15 mouse cellular contexts compared by ENCODE assay signal in genomic region chr7:25293191-25293739, GRCm38 (mm10). TPM values are rescaled to one million over a fixed set of nuclear protein-coding genes. Genes with fewer than 3 reads are reported as not detected.
DNase-seq lines count a peak whose midpoint lies in the region; ATAC-seq and TF ChIP-seq lines count a peak whose summit lies in the region.
"Had no signal": no experiment of that assay in that cellular context is flagged by ENCODE, and none has a peak within 500 bp of the region (broad histone marks: within the 10 kb centered on the region; RNA-seq: fewer than 3 reads in every experiment).

No protein-coding gene starts in this region.

- no peak for TF ChIP-seq POLR2A in thymus, adult 2 months (IDR thresholded peaks at IDR 0.05; ENCODE audit: control insufficient read depth, extremely low read depth, insufficient read depth, low read length, poor library complexity)

- H3K4me2 ChIP-seq in heart, embryonic 13.5 days: no peak overlapping the region
- H3K4me2 ChIP-seq in neural tube, embryonic 13.5 days: no peak overlapping the region
- H3K4me2 ChIP-seq: liver, embryonic 15.5 days; stomach, embryonic 15.5 days had no signal

- H3K36me3 ChIP-seq in heart, embryonic 13.5 days: peaks cover 80% of the 10 kb centered on the region
- peaks cover 44% of the 10 kb centered on the region for H3K36me3 ChIP-seq in thymus, adult 2 months (ENCODE audit: control insufficient read depth, insufficient read depth, low read length)
- peaks cover 78% of the 10 kb centered on the region for H3K36me3 ChIP-seq in neural tube, embryonic 13.5 days

- 74% methylated on average over 8 of the region's 10 CpGs for WGBS in heart, embryonic 13.5 days
- WGBS in thymus, adult 2 months: 96% methylated on average over 10 of the region's 10 CpGs
- whole genome bisulfite sequencing in neural tube, embryonic 13.5 days: 84% methylated on average over 10 of the region's 10 CpGs

- H3K9me3 ChIP-seq in heart, embryonic 13.5 days: no peaks in the 10 kb centered on the region
- H3K9me3 ChIP-seq in neural tube, embryonic 13.5 days: no peaks in the 10 kb centered on the region
- H3K9me3 ChIP-seq: liver, embryonic 15.5 days; stomach, embryonic 15.5 days had no signal

- no peaks in the 10 kb centered on the region for H3K27me3 ChIP-seq in heart, embryonic 13.5 days (replicated peaks)
- no peaks in the 10 kb centered on the region for H3K27me3 ChIP-seq in thymus, adult 2 months (ENCODE audit: control insufficient read depth, insufficient read depth, low read length)
- no peaks in the 10 kb centered on the region for H3K27me3 ChIP-seq in neural tube, embryonic 13.5 days
- H3K27me3 ChIP-seq: liver, embryonic 15.5 days; stomach, embryonic 15.5 days had no signal

- no peak for TF ChIP-seq CTCF in thymus, adult 2 months (IDR thresholded peaks at IDR 0.05; ENCODE audit: borderline replicate concordance, control insufficient read depth, extremely low read depth, insufficient read depth, low read length, poor library complexity)

- intact Hi-C loops in heart, postnatal 10 days (cut with DNase I): no loop called here

- peak overlapping the region; percentile 55; the same call in 1 of the 2 replicates for H3K27ac ChIP-seq in heart, embryonic 13.5 days (replicated peaks)
- H3K27ac ChIP-seq in thymus, adult 2 months (ENCODE audit: control insufficient read depth, insufficient read depth, low read length): no peak overlapping the region
- H3K27ac ChIP-seq in neural tube, embryonic 13.5 days (replicated peaks): 0 out of 2 replicates have a peak overlapping the region, but pooled peaks have one; percentile 23
- H3K27ac ChIP-seq: liver, embryonic 15.5 days; stomach, embryonic 15.5 days had no signal

- DNase-seq in adrenal gland, postnatal 25 days: peak; percentile 2
- DNase-seq in adrenal gland, postnatal 36 days: no peak
- no peak for DNase-seq in heart, postnatal 10 days
- DNase-seq in thymus, postnatal 36 days: peak; percentile 1 to 34
- no peak for DNase-seq in thymus, adult 2 months
- DNase-seq: right cerebral cortex, postnatal 25 days had no signal

- ATAC-seq in heart, embryonic 13.5 days (ENCODE audit: extremely low read depth, insufficient number of reproducible peaks, low FRiP score, low TSS enrichment): no peak
- no peak for ATAC-seq in neural tube, embryonic 13.5 days (ENCODE audit: low read depth)
- no peak for ATAC-seq in erythroid progenitor cell, adult 5-6 weeks (replicated peaks; ENCODE audit: low FRiP score, poor library complexity, severe bottlenecking)

- H3K4me1 ChIP-seq in heart, embryonic 13.5 days: peaks cover 52% of the 10 kb centered on the region
- peaks cover 15% of the 10 kb centered on the region for H3K4me1 ChIP-seq in thymus, adult 2 months (replicated peaks; ENCODE audit: control insufficient read depth, insufficient read depth, low read length)
- H3K4me1 ChIP-seq in neural tube, embryonic 13.5 days (replicated peaks): peaks cover 44% of the 10 kb centered on the region

- H3K4me3 ChIP-seq in heart, embryonic 13.5 days: no peak overlapping the region
- H3K4me3 ChIP-seq in thymus, adult 2 months (ENCODE audit: control insufficient read depth, insufficient read depth, low read length): no peak overlapping the region
- no peak overlapping the region for H3K4me3 ChIP-seq in neural tube, embryonic 13.5 days
- H3K4me3 ChIP-seq: liver, embryonic 15.5 days; stomach, embryonic 15.5 days had no signal

- H3K9ac ChIP-seq in heart, embryonic 13.5 days: peak overlapping the region; percentile 48; the same call in 1 of the 2 replicates
- no peak overlapping the region for H3K9ac ChIP-seq in neural tube, embryonic 13.5 days
- H3K9ac ChIP-seq: liver, embryonic 15.5 days; stomach, embryonic 15.5 days had no signal

RNA-seq across cellular contexts. Expression of gene Pafah1b3, which starts 4.5 kb away (rescaled TPM):
- total RNA-seq in adrenal gland, postnatal 25 days (2021): 31.9 and 35.8 TPM in 2 replicates
- total RNA-seq in adrenal gland, postnatal 36 days (2021): 10 to 100 TPM; 32.7 to 34.0 TPM
- 145 and 154 TPM in 2 replicates for polyA plus RNA-seq in heart, embryonic 13.5 days (2015; fragmentation: Nextera tagmentation; extraction: Ambion mirVana)
- 10 to 100 TPM; 12.8 to 16.0 TPM for total RNA-seq in heart, postnatal 10 days (2021)
- 138 and 140 TPM in 2 replicates for polyA plus RNA-seq in thymus, adult 2 months (2012; rRNA removed)
- 525 and 535 TPM in 2 replicates for polyA plus RNA-seq in neural tube, embryonic 13.5 days (2015; fragmentation: Nextera tagmentation; extraction: Ambion mirVana)
- total RNA-seq in erythroid progenitor cell, adult 5-6 weeks (2015; ENCODE audit: low replicate concordance): 20.2 and 26.8 TPM in 2 replicates
- total RNA-seq in erythroid progenitor cell, adult 5-6 weeks (2017; ENCODE audit: low replicate concordance): 8.9 and 17.3 TPM in 2 replicates

RNA-seq across cellular contexts. Expression of gene Prr19, which starts 7.9 kb away (rescaled TPM):
- total RNA-seq in adrenal gland, postnatal 25 days (2021): not detected in 2 replicates
- total RNA-seq in adrenal gland, postnatal 36 days (2021): not detected
- polyA plus RNA-seq in heart, embryonic 13.5 days (2015; fragmentation: Nextera tagmentation; extraction: Ambion mirVana): 0.23 and 0.39 TPM in 2 replicates
- total RNA-seq in heart, postnatal 10 days (2021): not detected
- polyA plus RNA-seq in thymus, adult 2 months (2012; rRNA removed): 0.08 TPM in 1 of 2 replicates, not detected in the other
- 2.1 and 2.9 TPM in 2 replicates for polyA plus RNA-seq in neural tube, embryonic 13.5 days (2015; fragmentation: Nextera tagmentation; extraction: Ambion mirVana)
- not detected in 2 replicates for total RNA-seq in erythroid progenitor cell, adult 5-6 weeks (2015; ENCODE audit: low replicate concordance)
- total RNA-seq in erythroid progenitor cell, adult 5-6 weeks (2017; ENCODE audit: low replicate concordance): not detected in 2 replicates
- total RNA-seq: left cerebral cortex, adult 8-10 months; megakaryocyte progenitor cell, adult 5-6 weeks; neutrophil, adult 5-6 weeks had no signal
- polyA plus RNA-seq: heart, embryonic 14.5 days had no signal

RNA-seq across cellular contexts. Expression of gene Tmem145, which starts 12.6 kb away (rescaled TPM):
- 1.6 and 3.7 TPM in 2 replicates for total RNA-seq in adrenal gland, postnatal 25 days (2021)
- 1 to 10 TPM; 1.5 to 1.6 TPM for total RNA-seq in adrenal gland, postnatal 36 days (2021)
- 0.11 and 0.34 TPM in 2 replicates for polyA plus RNA-seq in heart, embryonic 13.5 days (2015; fragmentation: Nextera tagmentation; extraction: Ambion mirVana)
- total RNA-seq in heart, postnatal 10 days (2021): not detected
- polyA plus RNA-seq in thymus, adult 2 months (2012; rRNA removed): 0.08 and 0.13 TPM in 2 replicates
- 51.7 and 52.2 TPM in 2 replicates for polyA plus RNA-seq in neural tube, embryonic 13.5 days (2015; fragmentation: Nextera tagmentation; extraction: Ambion mirVana)
- not detected in 2 replicates for total RNA-seq in erythroid progenitor cell, adult 5-6 weeks (2015; ENCODE audit: low replicate concordance)
- not detected in 2 replicates for total RNA-seq in erythroid progenitor cell, adult 5-6 weeks (2017; ENCODE audit: low replicate concordance)
- total RNA-seq: megakaryocyte progenitor cell, adult 5-6 weeks; neutrophil, adult 5-6 weeks had no signal

RNA-seq across cellular contexts. Expression of gene Megf8, which starts 23.7 kb away (rescaled TPM):
- 56.9 and 77.1 TPM in 2 replicates for total RNA-seq in adrenal gland, postnatal 25 days (2021)
- 10 to 100 TPM; 43.7 to 51.3 TPM for total RNA-seq in adrenal gland, postnatal 36 days (2021)
- 7.0 and 7.5 TPM in 2 replicates for polyA plus RNA-seq in heart, embryonic 13.5 days (2015; fragmentation: Nextera tagmentation; extraction: Ambion mirVana)
- 10 to 100 TPM; 28.8 to 29.9 TPM for total RNA-seq in heart, postnatal 10 days (2021)
- 11.9 and 14.8 TPM in 2 replicates for polyA plus RNA-seq in thymus, adult 2 months (2012; rRNA removed)
- 18.3 TPM in 2 replicates for polyA plus RNA-seq in neural tube, embryonic 13.5 days (2015; fragmentation: Nextera tagmentation; extraction: Ambion mirVana)
- total RNA-seq in erythroid progenitor cell, adult 5-6 weeks (2015; ENCODE audit: low replicate concordance): 0.42 TPM in 1 of 2 replicates, not detected in the other
- 0.64 TPM in 1 of 2 replicates, not detected in the other for total RNA-seq in erythroid progenitor cell, adult 5-6 weeks (2017; ENCODE audit: low replicate concordance)

RNA-seq across cellular contexts. Expression of gene Cic, which starts 25.8 kb away (rescaled TPM):
- 134 and 146 TPM in 2 replicates for total RNA-seq in adrenal gland, postnatal 25 days (2021)
- total RNA-seq in adrenal gland, postnatal 36 days (2021): 100 to 1,000 TPM in 1 of 2 experiments, 10 to 100 TPM in 1; 94.8 to 116 TPM
- 22.9 and 23.4 TPM in 2 replicates for polyA plus RNA-seq in heart, embryonic 13.5 days (2015; fragmentation: Nextera tagmentation; extraction: Ambion mirVana)
- 10 to 100 TPM; 88.4 to 90.5 TPM for total RNA-seq in heart, postnatal 10 days (2021)
- 270 and 297 TPM in 2 replicates for polyA plus RNA-seq in thymus, adult 2 months (2012; rRNA removed)
- polyA plus RNA-seq in neural tube, embryonic 13.5 days (2015; fragmentation: Nextera tagmentation; extraction: Ambion mirVana): 40.2 and 43.4 TPM in 2 replicates
- 114 and 181 TPM in 2 replicates for total RNA-seq in erythroid progenitor cell, adult 5-6 weeks (2015; ENCODE audit: low replicate concordance)
- 70.5 and 90.7 TPM in 2 replicates for total RNA-seq in erythroid progenitor cell, adult 5-6 weeks (2017; ENCODE audit: low replicate concordance)

Comparison
In these comparisons a context has a peak if more than half of its experiments do, and no peak if none do; other contexts are left out.
1. DNase-seq: peak in adrenal gland, postnatal 25 days (single experiment) and thymus, postnatal 36 days (2 of 2); none in adrenal gland, postnatal 36 days (0 of 2), heart, postnatal 10 days (0 of 2) and thymus, adult 2 months (single experiment).